Mouse (Mus musculus) embryonic facial prominence, embryonic 13.5 days (tissue): ENCODE results near the gene Tnfaip8l2. TPM values are rescaled to one million over a fixed set of nuclear protein-coding genes. Genes with fewer than 3 reads are reported as not detected.
"Not testable (repeated sequence)": the region's sequence is repeated elsewhere in the genome, so short reads cannot be mapped to it uniquely, and the experiment has no call there.

ENCODE experiments used
- ATAC-seq: fragments of 200-750 bp; cut with Nextera tagmentation; 2 replicates; pipeline ENCODE4 v1.8.0; 2017; ENCODE audit warnings: low read depth; ENCODE audit not compliant: insufficient number of reproducible peaks, insufficient read depth, low FRiP score, low TSS enrichment
- H3K27ac ChIP-seq: fragments of 300-500 bp; sonication (generic); 2 replicates; pipeline ENCODE4 v1.5.1; 2015; ENCODE audit warnings: moderate library complexity, mild to moderate bottlenecking, inconsistent platforms
- H3K27me3 ChIP-seq: fragments of 300-500 bp; sonication (generic); 2 replicates; pipeline ENCODE4 v1.6.1; 2015; ENCODE audit warnings: mild to moderate bottlenecking, inconsistent platforms
- H3K36me3 ChIP-seq: fragments of 300-500 bp; sonication (generic); 2 replicates; pipeline ENCODE4 v1.6.1; 2015; ENCODE audit warnings: mild to moderate bottlenecking, inconsistent platforms
- H3K4me1 ChIP-seq: fragments of 300-500 bp; sonication (generic); 2 replicates; pipeline ENCODE4 v1.6.1; 2015; ENCODE audit warnings: inconsistent platforms
- H3K4me2 ChIP-seq: fragments of 300-500 bp; sonication (generic); 2 replicates; pipeline ENCODE4 v1.6.1; 2015; ENCODE audit warnings: moderate library complexity, mild to moderate bottlenecking, inconsistent platforms
- H3K4me3 ChIP-seq: fragments of 300-500 bp; sonication (generic); 2 replicates; pipeline ENCODE4 v1.5.1; 2015; ENCODE audit warnings: mild to moderate bottlenecking, inconsistent platforms
- H3K9ac ChIP-seq: fragments of 300-500 bp; sonication (generic); 2 replicates; pipeline ENCODE4 v1.6.1; 2015; ENCODE audit warnings: mild to moderate bottlenecking, inconsistent platforms
- H3K9me3 ChIP-seq: fragments of 300-500 bp; sonication (generic); 2 replicates; pipeline ENCODE4 v1.6.1; 2016; ENCODE audit warnings: inconsistent platforms
- WGBS: fragments of 180-500 bp; shearing (Covaris S2); methylation state at CpG from one replicate; pipeline ENCODE4 v1.1.7; 2015; ENCODE audit warnings: mixed read lengths; 5-methylcytosine and 5-hydroxymethylcytosine counted together
- polyA plus RNA-seq: library from polyadenylated mRNA; unstranded; fragments of >200 nt; fragmentation: Nextera tagmentation; extraction: Ambion mirVana; gene quantifications from 2 replicates; pipeline ENCODE4 v1.2.1, GENCODE M21; 2015

Tnfaip8l2 gene
- polyA plus RNA-seq, 1 experiment from 2014 or later: 2.7 TPM

GRCm38 (mm10) chr3:95159511-95159986 is 17.4 kb upstream of the Tnfaip8l2 start:
- peak overlapping the region; percentile 76 for H3K4me2 ChIP-seq
- H3K9me3 ChIP-seq: no peaks in the 10 kb centered on the region
- peak overlapping the region; percentile 22; the same call in 1 of the 2 replicates for H3K27ac ChIP-seq
- peaks cover 5% of the 10 kb centered on the region for H3K36me3 ChIP-seq
- 13% methylated on average over 8 of the region's 8 CpGs for WGBS
- H3K4me1 ChIP-seq: peaks cover 32% of the 10 kb centered on the region
- no peak for ATAC-seq
- H3K9ac ChIP-seq: peak overlapping the region; percentile 84
- H3K27me3 ChIP-seq: peaks cover 6% of the 10 kb centered on the region; the same call in 1 of the 2 replicates
- peak overlapping the region; percentile 89 for H3K4me3 ChIP-seq

DNA sequence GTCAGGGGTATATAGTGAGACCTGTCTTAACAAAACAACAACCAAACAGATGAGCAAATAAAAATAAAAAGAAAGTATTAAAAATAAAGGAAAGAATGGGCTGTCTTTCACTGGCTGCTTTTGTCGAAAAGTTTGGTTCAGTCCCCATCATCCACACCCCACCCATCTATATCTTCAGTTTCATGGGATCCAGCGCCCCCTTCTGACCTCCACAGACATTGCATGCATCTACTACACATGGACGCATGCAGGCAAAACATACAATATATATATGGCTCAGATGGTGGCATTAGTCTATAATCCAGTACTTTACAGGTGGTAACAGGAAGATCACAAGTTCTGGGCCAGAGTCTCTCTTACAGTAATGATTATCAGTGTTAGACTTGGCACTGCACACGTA is 11.7 kb upstream of the Tnfaip8l2 start:
- WGBS: 54% methylated on average over 4 of the region's 4 CpGs
- peaks cover 2% of the 10 kb centered on the region; the same call in 1 of the 2 replicates for H3K27me3 ChIP-seq
- no peaks in the 10 kb centered on the region for H3K4me1 ChIP-seq
- H3K27ac ChIP-seq: no peak overlapping the region
- H3K36me3 ChIP-seq: no peaks in the 10 kb centered on the region
- no peaks in the 10 kb centered on the region for H3K9me3 ChIP-seq
- no peak for ATAC-seq
- H3K4me2 ChIP-seq: no peak overlapping the region
- H3K4me3 ChIP-seq: no peak overlapping the region
- no peak overlapping the region for H3K9ac ChIP-seq

DNA sequence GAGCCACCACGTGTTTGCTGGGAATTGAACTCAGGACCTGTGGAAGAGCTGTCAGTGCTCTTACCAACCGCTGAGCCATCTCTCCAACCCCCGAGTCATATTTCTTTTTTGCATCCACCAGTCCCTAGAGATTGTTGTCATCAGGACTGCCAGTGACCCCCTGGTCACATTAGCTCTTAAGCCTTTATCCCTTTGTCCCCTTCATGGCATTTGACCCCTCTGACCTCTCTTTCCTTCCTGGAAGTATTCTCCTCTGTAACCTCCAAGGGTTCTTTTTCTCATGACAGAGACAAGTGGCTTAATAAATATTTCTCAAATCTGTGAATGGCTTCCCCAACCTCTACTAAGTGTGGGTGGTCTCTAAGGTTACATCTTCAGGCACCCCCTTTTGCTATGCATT is 5.8 kb upstream of the Tnfaip8l2 start:
- Histone ChIP-seq H3K4me2 (no peak overlapping the region), H3K9ac (no peak overlapping the region), H3K4me3 (no peak overlapping the region), H3K4me1 (no peaks in the 10 kb centered on the region), H3K36me3 (no peaks in the 10 kb centered on the region), H3K27me3 (no peaks in the 10 kb centered on the region), H3K27ac (no peak overlapping the region), H3K9me3 (no peaks in the 10 kb centered on the region)
- ATAC-seq: no peak
- WGBS: 52% methylated on average over 3 of the region's 3 CpGs

DNA sequence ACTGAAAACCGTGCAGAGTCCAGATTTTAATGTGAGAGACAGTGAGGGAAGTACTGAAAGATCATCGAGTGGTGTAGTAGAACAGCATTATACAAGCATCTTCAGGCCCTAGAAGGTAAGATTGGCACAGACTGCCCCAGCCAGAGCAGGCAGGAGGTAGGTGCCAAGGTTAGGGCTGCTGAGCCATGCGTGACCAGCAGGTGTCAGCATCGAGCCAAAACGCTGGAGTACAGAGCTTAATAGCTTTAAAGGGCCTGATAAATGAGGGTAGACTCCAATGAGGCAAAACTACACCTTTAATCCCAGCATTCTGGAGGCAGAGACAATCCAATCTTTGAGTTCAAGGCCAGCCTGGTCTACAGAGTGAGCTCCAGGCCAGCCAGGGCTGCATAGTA is 454 bp upstream of the Tnfaip8l2 start:
- H3K9ac ChIP-seq: no peak overlapping the region
- H3K4me3 ChIP-seq: no peak overlapping the region
- ATAC-seq: no peak
- H3K36me3 ChIP-seq: peaks cover 32% of the 10 kb centered on the region
- H3K27me3 ChIP-seq: no peaks in the 10 kb centered on the region
- H3K4me2 ChIP-seq: no peak overlapping the region
- H3K9me3 ChIP-seq: no peaks in the 10 kb centered on the region
- WGBS: 10% methylated on average over 5 of the region's 5 CpGs
- no peaks in the 10 kb centered on the region for H3K4me1 ChIP-seq
- no peak overlapping the region for H3K27ac ChIP-seq

GRCm38 (mm10) chr3:95141474-95141873 is 686 bp downstream of the Tnfaip8l2 start:
- ATAC-seq: no peak
- Histone ChIP-seq H3K36me3 (peaks cover 32% of the 10 kb centered on the region), H3K4me3 (no peak overlapping the region), H3K4me1 (no peaks in the 10 kb centered on the region; the same call in 1 of the 2 replicates), H3K27ac (no peak overlapping the region), H3K9ac (no peak overlapping the region), H3K4me2 (no peak overlapping the region), H3K9me3 (no peaks in the 10 kb centered on the region), H3K27me3 (no peaks in the 10 kb centered on the region)
- WGBS: 94% methylated on average over 9 of the region's 9 CpGs

- no peak overlapping the region for H3K4me3 ChIP-seq
- no peaks in the 10 kb centered on the region for H3K27me3 ChIP-seq
- H3K9ac ChIP-seq: no peak overlapping the region
- peaks cover 3% of the 10 kb centered on the region for H3K4me1 ChIP-seq
- H3K4me2 ChIP-seq: no peak overlapping the region
- H3K36me3 ChIP-seq: peaks cover 32% of the 10 kb centered on the region
- 89% methylated on average over 6 of the region's 6 CpGs for WGBS
- H3K9me3 ChIP-seq: no peaks in the 10 kb centered on the region
- no peak overlapping the region for H3K27ac ChIP-seq
- ATAC-seq: no peak
Observed at GRCm38 (mm10) chr3:95140795-95141194, 1.4 kb downstream of the Tnfaip8l2 start.

GRCm38 (mm10) chr3:95140289-95140595 is 1.9 kb downstream of the Tnfaip8l2 start:
- H3K27me3 ChIP-seq: no peaks in the 10 kb centered on the region
- no peak for ATAC-seq
- H3K4me2 ChIP-seq: no peak overlapping the region
- H3K9ac ChIP-seq: no peak overlapping the region
- peaks cover 32% of the 10 kb centered on the region for H3K36me3 ChIP-seq
- H3K4me3 ChIP-seq: no peak overlapping the region
- H3K27ac ChIP-seq: no peak overlapping the region
- no peaks in the 10 kb centered on the region for H3K9me3 ChIP-seq
- peaks cover 9% of the 10 kb centered on the region for H3K4me1 ChIP-seq
- 69% methylated on average over 18 of the region's 18 CpGs for WGBS

DNA sequence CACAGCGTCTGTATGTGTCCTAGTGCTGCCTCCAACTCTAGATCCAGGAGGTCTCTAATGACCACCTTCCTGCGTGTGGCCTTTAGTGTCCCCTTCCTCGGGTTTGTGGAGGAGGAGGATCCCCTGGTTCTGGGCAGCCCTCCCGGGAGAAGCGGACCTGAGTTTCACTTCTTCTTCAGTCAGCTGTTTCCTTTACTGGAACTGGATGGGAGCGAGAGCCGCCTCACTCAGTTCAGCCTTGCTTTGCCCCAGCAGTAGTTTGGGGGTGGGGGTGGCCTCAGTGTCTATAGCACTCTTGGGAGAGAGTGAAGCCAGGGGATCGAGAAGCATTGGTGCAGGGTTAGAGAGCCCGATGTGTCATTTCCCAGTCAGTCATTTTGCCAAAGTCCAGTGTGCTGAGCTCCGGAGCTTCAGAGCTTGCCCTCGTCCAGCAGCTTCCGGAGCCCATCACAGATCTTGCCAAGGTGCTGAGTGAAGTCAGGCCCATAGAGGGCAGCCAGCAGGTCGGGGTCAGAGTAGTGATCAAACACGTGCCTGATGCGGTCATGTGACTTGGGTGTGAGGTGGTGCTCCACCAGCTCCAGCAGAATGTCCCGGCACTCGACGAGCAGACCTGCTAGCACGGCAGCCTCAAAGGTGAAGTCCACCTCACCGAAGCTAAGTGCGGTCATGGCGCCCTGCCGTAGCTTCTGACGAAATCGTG is 2.4 kb downstream of the Tnfaip8l2 start:
- no peak overlapping the region for H3K4me2 ChIP-seq

DNA sequence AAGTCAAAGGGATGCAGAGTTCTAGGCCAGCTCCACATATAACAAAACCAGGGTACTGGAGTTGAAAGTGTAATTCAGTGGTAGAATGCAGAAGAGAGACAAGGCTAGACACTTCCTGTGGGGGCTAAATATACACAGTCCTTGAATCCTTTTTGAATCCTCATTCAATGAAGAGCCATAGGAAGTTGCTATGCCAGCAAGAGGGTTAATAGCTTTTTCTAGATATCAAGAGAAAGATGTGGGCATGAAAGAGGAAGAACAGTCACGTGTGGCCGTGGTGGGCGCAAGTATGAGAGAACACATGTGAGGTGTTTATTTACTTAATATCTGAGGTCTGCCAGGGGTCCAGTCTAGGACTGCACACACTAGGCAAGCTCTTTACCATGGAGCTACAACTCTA is 5.8 kb downstream of the Tnfaip8l2 start:
- Histone ChIP-seq H3K36me3 (peaks cover 34% of the 10 kb centered on the region), H3K9ac (no peak overlapping the region), H3K9me3 (no peaks in the 10 kb centered on the region), H3K4me3 (no peak overlapping the region), H3K27me3 (no peaks in the 10 kb centered on the region), H3K4me2 (no peak overlapping the region), H3K27ac (no peak overlapping the region), H3K4me1 (peaks cover 20% of the 10 kb centered on the region)
- no peak for ATAC-seq
- 89% methylated on average over 3 of the region's 3 CpGs for WGBS

More for the DNA sequence above, 2.4 kb downstream of the Tnfaip8l2 start:
- no peak overlapping the region for H3K27ac ChIP-seq
- 79% methylated on average over 25 of the region's 25 CpGs for WGBS
- ATAC-seq: no peak
- H3K9ac ChIP-seq: no peak overlapping the region
- H3K4me3 ChIP-seq: no peak overlapping the region
- peaks cover 32% of the 10 kb centered on the region for H3K36me3 ChIP-seq
- no peaks in the 10 kb centered on the region for H3K9me3 ChIP-seq
- H3K4me1 ChIP-seq: peaks cover 13% of the 10 kb centered on the region
- H3K27me3 ChIP-seq: no peaks in the 10 kb centered on the region

GRCm38 (mm10) chr3:95135433-95136052 is 6.6 kb downstream of the Tnfaip8l2 start:
- no peaks in the 10 kb centered on the region for H3K27me3 ChIP-seq
- peak overlapping the region; percentile 41 for H3K4me3 ChIP-seq
- peaks cover 20% of the 10 kb centered on the region for H3K4me1 ChIP-seq
- H3K4me2 ChIP-seq: peak overlapping the region; percentile 65
- H3K36me3 ChIP-seq: peaks cover 31% of the 10 kb centered on the region
- H3K27ac ChIP-seq: no peak overlapping the region
- WGBS: 80% methylated on average over 7 of the region's 7 CpGs
- ATAC-seq: no peak
- peak overlapping the region; percentile 51 for H3K9ac ChIP-seq
- no peaks in the 10 kb centered on the region for H3K9me3 ChIP-seq

DNA sequence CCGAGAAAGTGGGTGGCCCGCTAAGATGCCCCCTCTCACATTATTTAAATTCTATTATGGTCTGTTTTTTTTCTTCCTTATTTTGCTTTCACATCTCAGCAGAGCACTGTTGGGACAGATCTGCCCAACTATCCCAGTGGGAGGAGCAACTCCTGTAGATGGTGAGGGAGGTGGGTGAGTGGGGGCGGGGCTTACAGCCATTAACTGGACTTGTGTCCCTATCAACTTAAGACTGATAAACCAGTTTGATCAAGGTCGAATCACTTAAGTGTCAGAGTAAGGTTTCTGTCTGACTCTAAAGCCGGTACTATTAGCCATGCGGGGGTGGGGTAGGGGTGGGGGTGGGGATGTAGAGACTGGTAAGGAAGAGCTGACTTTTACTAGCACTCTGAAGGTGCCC is 7.1 kb downstream of the Tnfaip8l2 start:
- Histone ChIP-seq H3K9ac (peak overlapping the region; percentile 51), H3K27ac (no peak overlapping the region)
- ATAC-seq: no peak

DNA sequence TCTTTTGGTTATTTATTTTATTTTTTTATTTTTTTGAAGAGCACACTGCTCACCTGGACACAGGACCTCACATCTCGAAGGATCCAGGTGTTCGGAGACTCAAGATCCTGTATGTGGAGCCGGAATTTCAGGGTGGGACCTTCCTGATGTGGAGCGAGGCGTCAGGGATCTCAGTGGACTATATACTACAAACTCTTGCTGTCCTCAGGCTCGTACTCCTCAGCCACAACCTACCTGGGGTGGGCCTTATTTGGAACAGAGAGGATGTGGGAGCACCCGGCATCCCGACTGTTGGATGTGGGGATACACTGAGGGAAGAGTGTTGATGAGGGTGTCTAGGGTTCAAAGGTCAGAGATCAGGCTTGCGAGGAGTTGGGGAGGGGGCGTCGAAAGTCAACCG is 8.0 kb downstream of the Tnfaip8l2 start:
- WGBS: no CpG with 5 or more reads among the region's 12 CpGs
- not testable (repeated sequence) for H3K9ac ChIP-seq, H3K4me2 ChIP-seq, H3K27ac ChIP-seq, H3K9me3 ChIP-seq, H3K27me3 ChIP-seq
- peaks cover 26% of the 10 kb centered on the region for H3K36me3 ChIP-seq
- peak overlapping the region; percentile 71 for H3K4me3 ChIP-seq
- 0 out of 2 replicates have a peak, but pooled peaks have one; percentile 34 for ATAC-seq
- peaks cover 20% of the 10 kb centered on the region for H3K4me1 ChIP-seq

More for the DNA sequence above, 7.1 kb downstream of the Tnfaip8l2 start:
- WGBS: 30% methylated on average over 6 of the region's 6 CpGs
- H3K9me3 ChIP-seq: no peaks in the 10 kb centered on the region
- H3K4me1 ChIP-seq: peaks cover 20% of the 10 kb centered on the region
- peak overlapping the region; percentile 41 for H3K4me3 ChIP-seq
- peaks cover 26% of the 10 kb centered on the region for H3K36me3 ChIP-seq
- H3K27me3 ChIP-seq: no peaks in the 10 kb centered on the region
- peak overlapping the region; percentile 65 for H3K4me2 ChIP-seq
